Mouse (Mus musculus) kidney, adult 2 months (tissue): ENCODE data around the gene Etv5.

Experiments
- CTCF ChIP-seq: fragments of 200-500 bp; conservative IDR thresholded peaks from 2 replicates; pipeline ENCODE4 v1.5.1; 2011; ENCODE audit warnings: low read depth, mild to moderate bottlenecking, control low read depth, low read length, moderate library complexity, mixed read lengths; ENCODE audit not compliant: insufficient read depth, insufficient read length
- POLR2A ChIP-seq: fragments of 200-500 bp; IDR thresholded peaks from one replicate; pipeline ENCODE4 v1.6.1; 2011; ENCODE audit warnings: low read depth, low read length, control low read depth

GRCm38 (mm10) chr16:22353639-22354038 lies 85.9 kb downstream of the Etv5 start:
- TF ChIP-seq CTCF (no peak), POLR2A (no peak)
